Mouse (Mus musculus): Measurements from ENCODE around the gene Dph1. TPM values are rescaled to one million over a fixed set of nuclear protein-coding genes. Genes with fewer than 3 reads are reported as not detected.

Gene Dph1
- polyA plus RNA-seq, 1 experiment from 2014 or later, result 29.2 TPM

- Histone ChIP-seq H3K4me1 (ENCODE audit: control insufficient read depth, insufficient read depth, low read length) (peaks cover 23% of the 10 kb centered on the region), H3K27me3 (ENCODE audit: control insufficient read depth, insufficient read depth, low read length) (no peaks in the 10 kb centered on the region), H3K9me3 (ENCODE audit: control insufficient read depth, low read length) (no peaks in the 10 kb centered on the region), H3K27ac (ENCODE audit: low read depth, low read length) (no peak overlapping the region), H3K4me2 (replicated peaks; ENCODE audit: low read depth, low read length) (no peak overlapping the region), H3K36me3 (ENCODE audit: control insufficient read depth, insufficient read depth, low read length) (no peaks in the 10 kb centered on the region), H3K4me3 (ENCODE audit: low read length) (no peak overlapping the region), H3K9ac (ENCODE audit: low read depth, low read length) (no peak overlapping the region)
- ATAC-seq (ENCODE audit: low FRiP score, low TSS enrichment), result no peak
- WGBS, result 87% methylated on average over 5 of the region's 5 CpGs
Measured at GRCm38 (mm10) chr11:75132278-75132677, 58.8 kb downstream of the Dph1 start.

DNA sequence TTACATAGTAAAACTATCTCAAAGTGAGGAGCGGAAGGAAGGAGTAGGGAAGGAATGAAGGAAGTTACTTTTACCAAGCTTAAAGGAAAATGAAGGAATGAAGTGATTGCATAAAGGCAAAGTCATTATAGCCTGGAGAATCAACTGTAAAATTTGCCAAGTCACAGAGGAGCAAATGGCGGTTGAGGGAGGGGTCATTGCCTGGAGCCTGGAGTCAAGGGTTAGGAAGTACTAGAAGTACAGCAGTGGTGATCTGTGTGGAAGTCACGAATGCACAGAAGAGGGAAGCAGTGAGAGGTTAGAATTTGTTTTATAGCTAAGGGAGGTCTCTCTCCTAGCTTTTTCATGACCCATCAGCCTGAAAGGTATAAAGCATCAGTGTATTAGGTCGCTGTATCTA lies 59.7 kb downstream of the Dph1 start:
- Histone ChIP-seq H3K27me3 (ENCODE audit: control insufficient read depth, insufficient read depth, low read length) (no peaks in the 10 kb centered on the region), H3K4me2 (replicated peaks; ENCODE audit: low read depth, low read length) (no peak overlapping the region), H3K36me3 (ENCODE audit: control insufficient read depth, insufficient read depth, low read length) (no peaks in the 10 kb centered on the region), H3K9ac (ENCODE audit: low read depth, low read length) (no peak overlapping the region), H3K4me3 (ENCODE audit: low read length) (no peak overlapping the region), H3K27ac (ENCODE audit: low read depth, low read length) (no peak overlapping the region), H3K9me3 (ENCODE audit: control insufficient read depth, low read length) (no peaks in the 10 kb centered on the region), H3K4me1 (ENCODE audit: control insufficient read depth, insufficient read depth, low read length) (peaks cover 14% of the 10 kb centered on the region)
- no peak for ATAC-seq (ENCODE audit: low FRiP score, low TSS enrichment)
- WGBS, result 74% methylated on average over 4 of the region's 4 CpGs

DNA sequence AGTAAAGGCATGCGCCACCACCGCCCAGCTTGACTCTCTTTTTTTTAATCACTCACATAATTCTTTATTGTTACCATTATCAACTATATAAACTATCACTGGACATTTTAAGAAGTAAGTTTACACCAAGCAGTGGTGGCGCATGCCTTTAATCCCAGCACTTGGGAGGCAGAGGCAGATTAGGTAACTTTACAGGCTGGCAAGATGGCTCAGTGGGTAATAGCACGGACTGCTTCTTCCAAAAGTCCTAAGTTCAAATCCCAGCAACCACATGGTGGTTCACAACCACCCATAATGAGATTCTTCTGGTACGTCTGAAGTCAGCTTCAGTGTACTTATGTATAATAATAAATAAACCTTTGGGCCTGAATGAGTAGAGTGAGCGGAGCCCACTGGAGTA lies 61.6 kb downstream of the Dph1 start:
- no peak overlapping the region for H3K9ac ChIP-seq (ENCODE audit: low read depth, low read length)
- H3K4me2 ChIP-seq (replicated peaks; ENCODE audit: low read depth, low read length), result no peak overlapping the region
- ATAC-seq (ENCODE audit: low FRiP score, low TSS enrichment), result no peak
- H3K4me3 ChIP-seq (ENCODE audit: low read length), result no peak overlapping the region
- no peaks in the 10 kb centered on the region for H3K36me3 ChIP-seq (ENCODE audit: control insufficient read depth, insufficient read depth, low read length)
- peaks cover 12% of the 10 kb centered on the region for H3K4me1 ChIP-seq (ENCODE audit: control insufficient read depth, insufficient read depth, low read length)
- no peaks in the 10 kb centered on the region for H3K27me3 ChIP-seq (ENCODE audit: control insufficient read depth, insufficient read depth, low read length)
- H3K9me3 ChIP-seq (ENCODE audit: control insufficient read depth, low read length), result no peaks in the 10 kb centered on the region
- WGBS, result 95% methylated on average over 6 of the region's 6 CpGs
- no peak overlapping the region for H3K27ac ChIP-seq (ENCODE audit: low read depth, low read length)

MicroRNAs encoded within 50 kb of the gene (microRNA counts, 519-probe panel; counts per million panel counts)
- microRNA mmu-miR-132 (5,958 counts per million, percentile 60 among the panel's probes with 10 or more counts), microRNA mmu-miR-212 (not detected)

Small RNAs within 50 kb of the gene (microRNA-seq; reads per million reads assigned to microRNA genes)
- gene Mir132 (484 reads per million, percentile 72 among the genes with 10 or more reads in this experiment), gene Mir212 (66.7 reads per million, percentile 48 among the genes with 10 or more reads in this experiment)

Other genes with a start within 250 kb of the Dph1 start
- gene Hic1, start 21.7 kb downstream of the Dph1 start, polyA plus RNA-seq (2014; fragmentation: Nextera tagmentation; extraction: Ambion mirVana), result 16.9 and 26.6 TPM in 2 replicates
- gene Ovca2, start 12.4 kb downstream of the Dph1 start, polyA plus RNA-seq (2014; fragmentation: Nextera tagmentation; extraction: Ambion mirVana), result 33.3 and 33.4 TPM in 2 replicates
- 2.7 and 4.2 TPM in 2 replicates for gene Rtn4rl1, start 2.5 kb upstream of the Dph1 start, polyA plus RNA-seq (2014; fragmentation: Nextera tagmentation; extraction: Ambion mirVana)
- gene Rpa1, start 157.1 kb upstream of the Dph1 start, polyA plus RNA-seq (2014; fragmentation: Nextera tagmentation; extraction: Ambion mirVana), result 111 and 119 TPM in 2 replicates
- 10.4 and 17.8 TPM in 2 replicates for gene Smyd4, start 157.2 kb upstream of the Dph1 start, polyA plus RNA-seq (2014; fragmentation: Nextera tagmentation; extraction: Ambion mirVana)
- gene Serpinf1, start 231.5 kb upstream of the Dph1 start, polyA plus RNA-seq (2014; fragmentation: Nextera tagmentation; extraction: Ambion mirVana), result 118 and 120 TPM in 2 replicates
- 3.9 and 8.4 TPM in 2 replicates for gene Serpinf2, start 248.3 kb upstream of the Dph1 start, polyA plus RNA-seq (2014; fragmentation: Nextera tagmentation; extraction: Ambion mirVana)

All from kidney, embryonic 14.5 days (tissue).